16 mouse cellular contexts compared by ENCODE assay signal in genomic region chr4:35221903-35222302, GRCm38 (mm10). TPM values are rescaled to one million over a fixed set of nuclear protein-coding genes. Genes with fewer than 3 reads are reported as not detected.
DNase-seq lines count a peak whose midpoint lies in the region; ATAC-seq and TF ChIP-seq lines count a peak whose summit lies in the region.
"Had no signal": no experiment of that assay in that cellular context is flagged by ENCODE, and none has a peak within 500 bp of the region (broad histone marks: within the 10 kb centered on the region; RNA-seq: fewer than 3 reads in every experiment).

No protein-coding gene starts in this region.

- H3K9ac ChIP-seq in intestine, embryonic 16.5 days (ENCODE audit: low read depth, low read length): no peak overlapping the region
- H3K9ac ChIP-seq: forebrain, embryonic 13.5 days; hindbrain, embryonic 12.5 days; limb, embryonic 13.5 days had no signal

- H3K4me1 ChIP-seq in brown adipose tissue, adult 24 weeks (ENCODE audit: control insufficient read depth, insufficient read depth, insufficient read length, low read length): peaks cover 4% of the 10 kb centered on the region
- peaks cover 3% of the 10 kb centered on the region; the same call in 1 of the 2 replicates for H3K4me1 ChIP-seq in intestine, embryonic 16.5 days (ENCODE audit: control insufficient read depth, insufficient read depth, low read length)
- H3K4me1 ChIP-seq: limb, embryonic 13.5 days had no signal

- no peak overlapping the region for H3K4me3 ChIP-seq in left cerebral cortex, adult 2 months
- no peak overlapping the region for H3K4me3 ChIP-seq in brown adipose tissue, adult 24 weeks (ENCODE audit: insufficient read depth, low read depth, low read length)
- H3K4me3 ChIP-seq in macrophage (ENCODE audit: inconsistent target): no peak overlapping the region
- H3K4me3 ChIP-seq in intestine, embryonic 16.5 days (ENCODE audit: low read length): no peak overlapping the region
- H3K4me3 ChIP-seq: forebrain, embryonic 13.5 days; hindbrain, embryonic 12.5 days; limb, embryonic 13.5 days had no signal

- 23% methylated on average over 4 of the region's 4 CpGs for WGBS in macrophage (ENCODE audit: missing documents)
- WGBS in intestine, embryonic 16.5 days: 63% methylated on average over 4 of the region's 4 CpGs

- no peak overlapping the region for H3K4me2 ChIP-seq in intestine, embryonic 16.5 days (ENCODE audit: low read depth, low read length)
- H3K4me2 ChIP-seq: forebrain, embryonic 13.5 days; hindbrain, embryonic 12.5 days; limb, embryonic 13.5 days had no signal

- peak; percentile 92 for DNase-seq in heart, adult 11 months
- no peak for DNase-seq in heart, postnatal 14 days
- DNase-seq in left cerebral cortex, adult 2 months (ENCODE audit: extremely low spot score in 1 of 2, low spot score in 2 of 2): no peak
- no peak for DNase-seq in left cerebral cortex, adult 18-20 months (ENCODE audit: low spot score in 2 of 2)
- no peak for DNase-seq in cerebellum, postnatal 10 days
- DNase-seq: adrenal gland, adult 2 months; cerebellum, adult 8-10 months; embryo, embryonic 11 days; midbrain, embryonic 14.5 days; right cerebral cortex, postnatal 25 days had no signal

- H3K27me3 ChIP-seq in intestine, embryonic 16.5 days (replicated peaks; ENCODE audit: control insufficient read depth, insufficient read depth, low read length): no peaks in the 10 kb centered on the region
- H3K27me3 ChIP-seq: forebrain, embryonic 13.5 days; hindbrain, embryonic 12.5 days; limb, embryonic 13.5 days had no signal

- peak; percentile 9 for TF ChIP-seq CTCF in left cerebral cortex, adult 2 months (IDR thresholded peaks at IDR 0.05)

- intact Hi-C loops in heart, postnatal 14 days (cut with DNase I): loop anchor here (10.0 kb wide), 1 partner anchor 537 kb away; the partner anchor contains the start of gene Slc35a1
- intact Hi-C loops in left cerebral cortex, adult 2 months (cut with DNase I): loop anchor here (10.0 kb wide), 1 partner anchor 447 kb away; the partner anchor contains the start of gene Smim8

- H3K36me3 ChIP-seq in macrophage (ENCODE audit: inconsistent target): peaks cover 23% of the 10 kb centered on the region
- no peaks in the 10 kb centered on the region for H3K36me3 ChIP-seq in intestine, embryonic 16.5 days (ENCODE audit: control insufficient read depth, insufficient read depth, low read length)

- H3K9me3 ChIP-seq in intestine, embryonic 16.5 days (ENCODE audit: control insufficient read depth, low read length): no peaks in the 10 kb centered on the region
- H3K9me3 ChIP-seq: forebrain, embryonic 13.5 days; hindbrain, embryonic 12.5 days; limb, embryonic 13.5 days had no signal

- ATAC-seq in intestine, embryonic 16.5 days: no peak
- ATAC-seq: forebrain, embryonic 13.5 days had no signal

- no peak overlapping the region for H3K27ac ChIP-seq in left cerebral cortex, adult 2 months
- 0 out of 2 replicates have a peak overlapping the region, but pooled peaks have one; percentile 21 for H3K27ac ChIP-seq in brown adipose tissue, adult 24 weeks (replicated peaks; ENCODE audit: low read depth, low read length)
- peak overlapping the region; percentile 77 for H3K27ac ChIP-seq in macrophage
- no peak overlapping the region for H3K27ac ChIP-seq in intestine, embryonic 16.5 days (ENCODE audit: low read length)
- H3K27ac ChIP-seq: forebrain, embryonic 13.5 days; hindbrain, embryonic 12.5 days; limb, embryonic 13.5 days had no signal

- H3K79me2 ChIP-seq in macrophage (ENCODE audit: inconsistent target): peaks cover 82% of the 10 kb centered on the region

RNA-seq across cellular contexts. Expression of gene C9orf72, which starts 4.1 kb away (rescaled TPM):
- total RNA-seq in heart, postnatal 14 days (2021): 10 to 100 TPM; 23.7 to 25.8 TPM
- total RNA-seq in left cerebral cortex, adult 2 months (2021): 10 to 100 TPM; 23.3 to 26.8 TPM
- total RNA-seq in left cerebral cortex, adult 18-20 months (2021): 10 to 100 TPM; 22.6 to 24.9 TPM
- 13.5 and 19.6 TPM in 2 replicates for polyA plus RNA-seq in brown adipose tissue, adult 24 weeks (2012; ENCODE audit: insufficient read depth, insufficient read length, missing spikeins)
- total RNA-seq in macrophage (2018; cell fraction: chromatin; rRNA removed): 100 to 1,000 TPM; 133 to 546 (median 229) TPM
- 100 to 1,000 TPM in 5 of 26 experiments, 10 to 100 TPM in 21; 40.7 to 118 (median 60.3) TPM for total RNA-seq in macrophage (2018; cell fraction: cytosol; rRNA removed)
- total RNA-seq in macrophage (2018; cell fraction: nucleus; rRNA removed): 100 to 1,000 TPM; 105 to 373 (median 176) TPM
- 28.5 to 37.9 TPM (median 34.2 TPM) in 3 replicates for polyA plus RNA-seq in macrophage (2018)
- 9.6 and 11.5 TPM in 2 replicates for polyA plus RNA-seq in intestine, embryonic 16.5 days (2015; fragmentation: Nextera tagmentation; extraction: Ambion mirVana)

Comparison
In these comparisons a context has a peak if more than half of its experiments do, and no peak if none do; other contexts are left out.
1. H3K27ac ChIP-seq: peak in brown adipose tissue, adult 24 weeks (single experiment) and macrophage (single experiment); none in left cerebral cortex, adult 2 months (single experiment) and intestine, embryonic 16.5 days (single experiment).